Mouse (Mus musculus) heart, embryonic 13.5 days (tissue): ENCODE measurements around the gene H1f0. TPM values are rescaled to one million over a fixed set of nuclear protein-coding genes. Genes with fewer than 3 reads are reported as not detected.
"Not testable (repeated sequence)": the region's sequence is repeated elsewhere in the genome, so short reads cannot be mapped to it uniquely, and the experiment has no call there.

Source experiments
- ATAC-seq: fragments of 200-750 bp; cut with Nextera tagmentation; 2 replicates; pipeline ENCODE4 v1.8.0; 2017; ENCODE audit warnings: moderate TSS enrichment; ENCODE audit not compliant: insufficient number of reproducible peaks, low FRiP score, low TSS enrichment; ENCODE audit errors: extremely low read depth
- H3K27ac ChIP-seq: fragments of 300-500 bp; sonication (generic); replicated peaks from 2 replicates; pipeline ENCODE4 v1.5.1; 2015; ENCODE audit warnings: moderate library complexity, mild to moderate bottlenecking, inconsistent platforms
- H3K27me3 ChIP-seq: fragments of 300-500 bp; sonication (generic); replicated peaks from 2 replicates; pipeline ENCODE4 v1.6.1; 2015; ENCODE audit warnings: mild to moderate bottlenecking, inconsistent platforms
- H3K36me3 ChIP-seq: fragments of 300-500 bp; sonication (generic); 2 replicates; pipeline ENCODE4 v1.6.1; 2015; ENCODE audit warnings: mild to moderate bottlenecking, inconsistent platforms
- H3K4me1 ChIP-seq: fragments of 300-500 bp; sonication (generic); 2 replicates; pipeline ENCODE4 v1.6.1; 2015; ENCODE audit warnings: inconsistent platforms
- H3K4me2 ChIP-seq: fragments of 300-500 bp; sonication (generic); 2 replicates; pipeline ENCODE4 v1.6.1; 2015; ENCODE audit warnings: inconsistent platforms, mild to moderate bottlenecking, moderate library complexity
- H3K4me3 ChIP-seq: fragments of 300-500 bp; sonication (generic); 2 replicates; pipeline ENCODE4 v1.5.1; 2015; ENCODE audit warnings: moderate library complexity, mild to moderate bottlenecking, inconsistent platforms
- H3K9ac ChIP-seq: fragments of 300-500 bp; sonication (generic); 2 replicates; pipeline ENCODE4 v1.6.1; 2015; ENCODE audit warnings: inconsistent platforms, mild to moderate bottlenecking, moderate library complexity
- H3K9me3 ChIP-seq: fragments of 300-500 bp; sonication (generic); 2 replicates; pipeline ENCODE4 v1.6.1; 2016; ENCODE audit warnings: inconsistent platforms
- WGBS: fragments of 180-500 bp; shearing (Covaris S2); methylation state at CpG from one replicate; pipeline ENCODE4 v1.1.7; 2015; ENCODE audit warnings: mixed read lengths; 5-methylcytosine and 5-hydroxymethylcytosine counted together
- polyA plus RNA-seq: library from polyadenylated mRNA; unstranded; fragments of >200 nt; fragmentation: Nextera tagmentation; extraction: Ambion mirVana; gene quantifications from 2 replicates; pipeline ENCODE4 v1.2.1, GENCODE M21; 2015

The H1f0 gene
- polyA plus RNA-seq, 1 experiment from 2014 or later: 238 TPM

DNA sequence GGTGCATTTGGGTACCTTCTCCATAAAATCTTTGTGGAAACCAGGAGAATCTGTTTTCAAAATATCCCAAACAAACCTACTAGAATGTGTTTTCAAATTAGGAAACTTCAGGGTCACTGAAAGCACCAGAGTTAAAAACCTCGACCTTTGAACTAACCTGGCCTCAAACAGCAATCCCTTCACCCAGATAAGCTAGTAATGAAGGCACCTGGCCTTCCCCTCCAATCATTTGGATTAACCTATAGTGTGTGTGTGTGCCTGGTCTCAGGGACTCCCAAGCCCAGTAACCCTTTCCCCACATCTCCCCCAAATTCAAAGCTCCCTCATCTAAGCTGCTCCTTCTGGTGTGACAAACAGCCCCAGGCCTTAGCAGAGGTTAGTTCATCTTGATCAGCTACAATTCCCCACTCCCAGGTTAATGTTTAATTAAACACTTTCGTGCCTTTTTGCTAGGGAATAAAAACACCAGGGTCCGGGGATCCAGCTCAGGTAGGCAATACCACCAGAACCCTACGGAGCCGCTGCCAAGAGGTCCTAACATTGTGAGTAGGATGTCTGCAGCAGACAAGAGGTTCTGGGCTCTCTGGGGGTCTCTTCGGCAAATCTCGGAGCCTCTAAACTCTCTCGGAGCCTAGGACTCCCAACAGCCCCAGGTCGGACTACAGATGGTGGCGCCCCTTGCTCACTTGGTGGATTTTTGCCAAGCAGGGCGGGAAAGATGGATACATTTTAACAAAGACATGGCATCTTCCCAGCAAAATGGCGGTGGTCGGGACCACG is 1.5 kb upstream of the H1f0 start:
- Histone ChIP-seq H3K4me1 (peaks cover 52% of the 10 kb centered on the region), H3K4me3 (peak overlapping the region; percentile 77; the same call in 1 of the 2 replicates), H3K27ac (no peak overlapping the region), H3K36me3 (no peaks in the 10 kb centered on the region), H3K9me3 (no peaks in the 10 kb centered on the region), H3K4me2 (peak overlapping the region; percentile 98), H3K9ac (peak overlapping the region; percentile 99), H3K27me3 (peaks cover 15% of the 10 kb centered on the region)
- no peak for ATAC-seq
- WGBS: 41% methylated on average over 14 of the region's 14 CpGs

GRCm38 (mm10) chr15:79027291-79028205 is 702 bp upstream of the H1f0 start:
- 5% methylated on average over 44 of the region's 46 CpGs for WGBS
- Histone ChIP-seq H3K27ac (peak overlapping the region; percentile 97), H3K4me1 (peaks cover 51% of the 10 kb centered on the region), H3K9ac (peak overlapping the region; percentile 99), H3K27me3 (peaks cover 15% of the 10 kb centered on the region), H3K4me2 (peak overlapping the region; percentile 98), H3K9me3 (no peaks in the 10 kb centered on the region), H3K4me3 (peak overlapping the region; percentile 77), H3K36me3 (no peaks in the 10 kb centered on the region)
- no peak for ATAC-seq

DNA sequence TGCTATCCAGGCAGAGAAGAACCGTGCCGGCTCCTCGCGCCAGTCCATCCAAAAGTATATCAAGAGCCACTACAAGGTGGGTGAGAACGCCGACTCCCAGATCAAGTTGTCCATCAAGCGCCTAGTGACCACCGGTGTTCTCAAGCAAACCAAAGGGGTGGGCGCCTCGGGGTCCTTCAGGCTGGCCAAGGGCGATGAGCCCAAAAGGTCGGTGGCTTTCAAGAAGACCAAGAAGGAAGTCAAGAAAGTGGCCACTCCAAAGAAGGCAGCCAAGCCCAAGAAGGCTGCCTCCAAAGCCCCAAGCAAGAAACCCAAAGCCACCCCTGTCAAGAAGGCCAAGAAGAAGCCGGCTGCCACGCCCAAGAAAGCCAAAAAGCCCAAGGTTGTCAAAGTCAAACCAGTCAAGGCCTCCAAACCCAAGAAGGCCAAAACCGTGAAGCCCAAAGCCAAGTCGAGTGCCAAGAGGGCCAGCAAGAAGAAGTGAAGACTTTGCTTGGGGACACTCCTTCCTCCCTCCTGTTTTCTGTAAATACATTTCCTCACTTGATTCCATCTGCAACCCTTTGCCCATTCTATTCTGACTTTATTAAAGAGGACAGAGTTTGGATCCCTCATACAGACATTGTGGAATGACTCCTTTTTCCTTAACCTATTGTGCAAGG is 704 bp downstream of the H1f0 start:
- 25% methylated on average over 16 of the region's 16 CpGs for WGBS
- no peaks in the 10 kb centered on the region for H3K9me3 ChIP-seq
- no peaks in the 10 kb centered on the region for H3K36me3 ChIP-seq
- peak overlapping the region; percentile 77 for H3K4me3 ChIP-seq
- H3K9ac ChIP-seq: peak overlapping the region; percentile 99
- no peak for ATAC-seq
- peak overlapping the region; percentile 97 for H3K27ac ChIP-seq
- H3K4me2 ChIP-seq: peak overlapping the region; percentile 98
- peaks cover 44% of the 10 kb centered on the region for H3K4me1 ChIP-seq
- H3K27me3 ChIP-seq: peaks cover 11% of the 10 kb centered on the region

GRCm38 (mm10) chr15:79029519-79030241 is 1.4 kb downstream of the H1f0 start:
- no peaks in the 10 kb centered on the region for H3K9me3 ChIP-seq
- no peaks in the 10 kb centered on the region for H3K36me3 ChIP-seq
- peak overlapping the region; percentile 98 for H3K4me2 ChIP-seq
- WGBS: 7% methylated on average over 11 of the region's 11 CpGs
- no peak for ATAC-seq
- peak overlapping the region; percentile 99 for H3K9ac ChIP-seq
- H3K27ac ChIP-seq: peak overlapping the region; percentile 72
- H3K4me3 ChIP-seq: peak overlapping the region; percentile 77
- H3K27me3 ChIP-seq: peaks cover 7% of the 10 kb centered on the region
- peaks cover 44% of the 10 kb centered on the region for H3K4me1 ChIP-seq

- H3K27ac ChIP-seq: peak overlapping the region; percentile 72
- peak; percentile 74 for ATAC-seq
- 1% methylated on average over 52 of the region's 52 CpGs for WGBS
These were observed 2.5 kb downstream of the H1f0 start for GRCm38 (mm10) chr15:79030551-79031435.

DNA sequence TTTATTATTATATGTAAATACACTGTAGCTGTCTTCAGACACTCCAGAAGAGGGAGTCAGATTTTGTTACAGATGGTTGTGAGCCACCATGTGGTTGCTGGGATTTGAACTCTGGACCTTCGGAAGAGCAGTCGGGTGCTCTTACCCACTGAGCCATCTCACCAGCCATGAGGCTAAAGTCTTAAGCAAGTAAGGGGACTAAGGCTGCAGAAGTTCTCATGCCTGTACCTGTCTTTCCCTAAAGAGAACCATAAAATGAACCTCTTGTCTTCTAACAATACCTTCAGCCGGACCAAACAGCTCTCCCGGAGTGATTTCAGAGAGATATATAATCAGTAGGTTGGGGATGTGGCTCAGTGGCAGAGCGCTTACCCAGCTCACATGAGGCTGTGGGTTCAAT is 3.7 kb downstream of the H1f0 start:
- WGBS: 74% methylated on average over 5 of the region's 5 CpGs
- not testable (repeated sequence) for H3K9ac ChIP-seq, H3K27me3 ChIP-seq, H3K9me3 ChIP-seq, H3K4me3 ChIP-seq, H3K4me2 ChIP-seq, H3K36me3 ChIP-seq, ATAC-seq, H3K27ac ChIP-seq
- H3K4me1 ChIP-seq: peaks cover 31% of the 10 kb centered on the region

More at GRCm38 (mm10) chr15:79030551-79031435, 2.5 kb downstream of the H1f0 start:
- peaks cover under 1% of the 10 kb centered on the region; the same call in 1 of the 2 replicates for H3K36me3 ChIP-seq
- H3K27me3 ChIP-seq: no peaks in the 10 kb centered on the region; the same call in 1 of the 2 replicates
- H3K4me3 ChIP-seq: peak overlapping the region; percentile 77
- peak overlapping the region; percentile 99 for H3K9ac ChIP-seq
- H3K9me3 ChIP-seq: no peaks in the 10 kb centered on the region
- H3K4me2 ChIP-seq: peak overlapping the region; percentile 98
- H3K4me1 ChIP-seq: peaks cover 36% of the 10 kb centered on the region

DNA sequence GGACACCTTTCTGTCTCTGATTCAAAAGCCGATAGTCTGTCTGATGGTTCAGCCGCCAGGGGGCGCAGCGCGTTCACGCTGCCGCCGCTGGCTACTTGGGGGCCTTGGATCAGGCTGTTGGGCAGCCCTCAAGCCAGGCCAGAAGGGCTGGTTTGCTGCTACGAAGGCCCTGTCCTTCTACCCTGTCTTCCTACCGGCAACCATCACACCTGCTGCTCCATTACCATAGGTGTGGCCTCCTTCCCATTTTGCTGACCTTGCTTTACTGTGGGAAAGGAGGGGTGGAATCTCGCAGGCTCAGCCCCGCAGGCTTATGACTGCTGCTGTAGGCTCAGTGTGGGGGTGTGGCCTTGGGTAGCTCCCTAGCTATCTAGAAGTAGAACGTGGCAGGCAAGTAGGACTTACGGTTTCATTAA is 9.7 kb downstream of the H1f0 start:
- H3K9me3 ChIP-seq: no peaks in the 10 kb centered on the region
- 6% methylated on average over 14 of the region's 14 CpGs for WGBS
- H3K36me3 ChIP-seq: peaks cover 6% of the 10 kb centered on the region
- H3K4me1 ChIP-seq: peaks cover 29% of the 10 kb centered on the region
- no peak overlapping the region for H3K27ac ChIP-seq
- H3K4me3 ChIP-seq: peak overlapping the region; percentile 10; the same call in 1 of the 2 replicates
- H3K27me3 ChIP-seq: peaks cover 50% of the 10 kb centered on the region
- no peak for ATAC-seq
- 0 out of 2 replicates have a peak overlapping the region, but pooled peaks have one; percentile 58 for H3K9ac ChIP-seq
- peak overlapping the region; percentile 55 for H3K4me2 ChIP-seq

GRCm38 (mm10) chr15:79038331-79038730 is 10.1 kb downstream of the H1f0 start:
- Histone ChIP-seq H3K36me3 (peaks cover 6% of the 10 kb centered on the region), H3K4me1 (peaks cover 33% of the 10 kb centered on the region), H3K4me2 (peak overlapping the region; percentile 55; the same call in 1 of the 2 replicates), H3K9ac (no peak overlapping the region), H3K27ac (no peak overlapping the region), H3K9me3 (no peaks in the 10 kb centered on the region), H3K27me3 (peaks cover 54% of the 10 kb centered on the region), H3K4me3 (0 out of 2 replicates have a peak overlapping the region, but pooled peaks have one; percentile 10)
- ATAC-seq: no peak
- 61% methylated on average over 10 of the region's 10 CpGs for WGBS

DNA sequence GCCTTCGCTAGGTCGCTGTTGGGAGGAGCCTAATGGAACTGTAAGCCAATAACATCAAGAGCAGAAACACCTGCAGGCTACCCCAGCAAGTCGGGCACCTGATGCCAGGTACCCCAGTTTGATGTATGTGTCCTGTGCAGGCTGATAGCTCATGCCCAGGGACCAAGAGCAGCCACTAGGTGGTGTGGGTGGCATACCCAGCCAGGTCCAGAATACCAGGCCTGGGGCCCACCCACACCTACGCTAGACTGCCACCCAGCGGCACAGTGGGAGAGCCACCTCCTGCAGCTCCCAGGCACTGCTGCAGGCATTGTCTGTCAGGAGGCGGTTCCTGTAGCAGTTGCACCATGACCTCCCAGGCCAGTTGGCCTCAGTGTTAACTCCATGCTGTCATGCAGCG is 10.6 kb downstream of the H1f0 start:
- WGBS: 11% methylated on average over 7 of the region's 7 CpGs
- H3K4me1 ChIP-seq: peaks cover 34% of the 10 kb centered on the region
- peaks cover 6% of the 10 kb centered on the region for H3K36me3 ChIP-seq
- H3K4me2 ChIP-seq: no peak overlapping the region
- ATAC-seq: peak; percentile 38; the same call in 1 of the 2 replicates
- no peaks in the 10 kb centered on the region for H3K9me3 ChIP-seq
- H3K27ac ChIP-seq: no peak overlapping the region
- no peak overlapping the region for H3K4me3 ChIP-seq
- peak overlapping the region; percentile 21; the same call in 1 of the 2 replicates for H3K9ac ChIP-seq
- H3K27me3 ChIP-seq: peaks cover 59% of the 10 kb centered on the region
